Mouse (Mus musculus) right cerebral cortex, postnatal 36 days (tissue): ENCODE results near the gene Mgst2.

Source experiments
- DNase-seq, 2 experiments: peaks; one replicate each; pipeline ENCODE4 v3.0.0; 2022; ENCODE audit warnings: low spot score in 2 of 2, mixed read lengths in 1 of 2

The Mgst2 gene

GRCm38 (mm10) chr3:51654303-51655055 lies 5.7 kb upstream of the Mgst2 start:
- DNase-seq = no peak

- no peak for DNase-seq
Measured at GRCm38 (mm10) chr3:51659415-51659814, 745 bp upstream of the Mgst2 start.

DNA sequence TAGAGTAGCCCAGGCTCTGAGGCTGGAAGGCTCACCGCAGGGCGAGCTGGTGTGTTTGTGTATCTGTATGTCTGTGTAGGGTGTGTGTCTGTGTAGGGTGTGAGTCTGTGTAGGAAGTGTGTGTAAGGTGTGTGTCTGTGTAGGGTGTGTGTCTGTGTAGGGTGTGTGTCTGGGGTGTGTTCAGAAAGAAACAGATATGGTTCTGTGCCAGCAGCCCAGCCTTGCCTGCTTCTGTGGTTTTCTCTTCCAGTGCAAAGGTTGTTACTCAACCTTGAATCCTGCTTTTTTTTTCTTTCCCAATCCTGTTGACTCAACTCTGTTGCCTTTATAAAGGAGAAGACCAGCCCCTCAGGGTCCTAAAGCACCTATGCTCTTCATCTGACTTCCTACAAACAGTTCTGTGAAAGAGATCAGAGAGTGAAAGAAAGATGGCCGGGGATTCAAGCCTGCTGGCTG lies 689 bp downstream of the Mgst2 start:
- DNase-seq = no peak

DNA sequence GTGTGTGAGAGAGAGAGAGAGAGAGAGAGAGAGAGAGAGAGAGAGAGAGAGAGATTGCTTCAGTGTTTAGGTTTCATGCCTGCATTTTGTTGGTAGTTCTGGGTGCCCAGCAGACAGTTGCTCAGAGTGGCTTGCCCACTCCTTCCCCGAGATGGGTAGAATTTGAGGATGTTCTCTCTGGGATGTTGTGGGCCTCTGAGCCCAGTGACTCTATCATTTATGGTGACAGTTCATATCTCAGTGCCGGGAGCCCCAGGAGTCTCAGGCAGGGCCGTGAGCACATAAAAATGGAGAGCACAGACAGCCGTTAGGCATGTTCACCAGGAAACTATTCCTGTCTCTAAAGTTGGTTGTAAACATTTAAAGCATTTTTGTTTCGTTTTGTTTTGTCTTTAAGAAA lies 1.2 kb downstream of the Mgst2 start:
- DNase-seq = no peak

DNA sequence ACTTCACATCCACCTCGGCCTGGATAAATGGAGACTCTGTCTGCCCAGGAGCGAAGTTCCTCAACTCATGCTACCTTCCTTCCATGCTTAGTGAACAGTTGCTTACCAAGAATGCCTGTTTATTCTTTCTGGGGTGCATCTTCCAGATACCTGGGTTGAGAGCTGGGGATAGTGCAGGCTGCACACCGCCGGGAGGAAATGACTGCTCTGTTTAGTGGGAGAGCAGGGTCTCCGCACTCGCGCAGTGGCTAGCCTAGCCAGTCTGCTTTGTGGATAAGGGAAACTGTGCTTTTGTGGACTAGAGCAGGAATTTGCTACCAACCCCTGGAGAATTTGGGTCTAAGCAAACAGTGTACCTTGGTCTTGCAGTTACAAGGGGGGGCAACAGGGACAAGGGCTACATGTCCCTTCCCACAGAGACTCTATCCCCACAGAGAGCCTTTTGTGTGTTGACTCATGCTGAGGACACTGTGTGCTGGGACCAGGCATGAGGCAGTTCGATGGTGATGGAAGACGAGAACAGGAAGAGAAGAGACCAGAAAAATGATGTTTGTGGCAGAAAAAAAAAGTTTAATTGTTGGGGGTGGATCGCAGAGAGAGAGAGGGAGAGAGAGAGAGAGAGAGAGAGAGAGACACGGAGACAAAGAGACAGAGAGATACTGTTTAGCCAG lies 1.9 kb downstream of the Mgst2 start:
- no peak for DNase-seq

- DNase-seq = no peak
Measured at GRCm38 (mm10) chr3:51662557-51662956, 2.4 kb downstream of the Mgst2 start.

DNA sequence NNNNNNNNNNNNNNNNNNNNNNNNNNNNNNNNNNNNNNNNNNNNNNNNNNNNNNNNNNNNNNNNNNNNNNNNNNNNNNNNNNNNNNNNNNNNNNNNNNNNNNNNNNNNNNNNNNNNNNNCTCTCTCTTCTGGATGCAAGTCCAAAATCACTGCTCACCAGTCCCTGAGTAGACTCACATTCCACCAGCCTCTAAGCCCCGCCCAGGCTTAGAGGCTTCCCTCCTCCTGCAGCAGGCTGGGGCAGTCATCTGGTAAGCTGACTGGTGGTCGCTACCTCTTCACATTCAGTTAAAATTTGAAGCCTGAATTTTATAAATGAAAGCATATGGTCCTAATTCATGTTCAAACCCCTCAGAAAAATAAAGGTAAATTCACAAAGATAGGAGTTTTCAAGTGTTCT lies 8.4 kb downstream of the Mgst2 start:
- no peak for DNase-seq

DNA sequence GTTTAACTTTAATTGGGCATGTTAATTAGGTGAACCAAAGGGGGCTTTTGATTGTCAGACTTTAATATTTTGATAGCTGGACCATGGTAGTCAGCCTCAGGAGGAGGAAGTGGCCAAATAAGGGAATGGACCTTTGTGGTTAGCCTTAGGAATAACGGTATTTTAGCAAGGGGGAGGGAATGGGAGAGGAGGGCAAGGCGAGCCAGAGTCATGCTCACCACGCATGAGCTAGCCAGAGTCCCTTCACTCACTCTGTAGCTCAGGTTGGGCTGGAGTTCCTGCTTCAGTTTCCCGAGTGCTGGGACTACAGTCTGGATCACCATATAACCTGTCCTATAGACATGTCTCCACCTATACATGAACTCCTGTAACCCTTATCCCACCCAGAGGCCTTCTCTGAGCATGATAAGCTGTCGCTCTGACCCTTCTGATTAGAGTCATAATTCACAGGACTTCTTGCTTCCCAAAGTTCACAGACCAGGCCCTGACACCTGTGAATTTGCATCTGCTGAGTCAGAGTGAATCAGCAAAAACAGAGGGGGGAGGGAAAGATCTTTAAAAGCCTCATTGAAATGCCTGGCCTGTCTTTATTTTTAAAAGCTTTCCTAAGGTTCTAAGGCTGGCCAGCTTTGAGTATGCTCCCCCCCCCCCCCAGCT lies 10.4 kb downstream of the Mgst2 start:
- no peak for DNase-seq

DNA sequence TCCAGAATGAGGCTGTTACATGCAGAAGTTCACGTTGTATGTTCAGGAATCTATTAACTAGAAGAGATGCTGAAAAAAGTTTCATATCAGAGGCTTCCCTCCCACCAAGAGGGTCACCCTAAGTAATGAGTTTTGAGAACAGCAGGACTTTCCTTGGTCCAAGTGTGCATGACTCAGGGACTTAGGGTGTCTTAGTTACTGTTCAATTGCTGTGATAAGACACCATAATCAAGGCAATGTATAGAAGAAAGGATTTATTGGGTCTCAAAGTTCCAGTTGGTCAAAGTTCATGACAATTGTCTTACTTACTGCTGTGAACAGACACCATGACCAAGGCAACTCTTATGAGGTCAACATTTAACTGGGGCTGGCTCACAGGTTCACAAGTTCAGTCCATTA lies 10.9 kb downstream of the Mgst2 start:
- no peak for DNase-seq

GRCm38 (mm10) chr3:51672631-51673030 lies 12.5 kb downstream of the Mgst2 start:
- DNase-seq = no peak

- DNase-seq = peak in 1 of 2 experiments; percentile 7
Measured at GRCm38 (mm10) chr3:51673408-51674086, 13.4 kb downstream of the Mgst2 start.

DNA sequence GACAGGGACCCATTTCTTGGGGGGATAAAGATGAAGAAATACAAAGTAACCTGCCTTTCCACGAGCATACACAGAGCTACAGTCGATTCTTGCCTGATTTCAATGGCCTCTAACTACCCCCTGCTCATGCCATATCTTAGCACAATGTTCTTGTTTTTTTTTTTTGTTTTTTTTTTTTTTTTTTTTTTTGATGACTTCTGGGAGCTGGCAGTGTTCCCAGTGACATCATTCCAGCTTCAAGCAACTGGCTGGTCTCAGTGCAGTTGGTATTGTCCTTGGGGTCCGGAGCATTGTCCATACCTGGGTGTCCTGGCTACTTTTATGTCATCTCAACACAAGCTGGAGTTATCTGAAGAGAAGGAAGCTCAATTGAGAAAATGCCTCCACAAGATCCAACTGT lies 14.8 kb downstream of the Mgst2 start:
- DNase-seq = no peak

GRCm38 (mm10) chr3:51685539-51685938 lies 25.4 kb downstream of the Mgst2 start:
- DNase-seq = no peak

DNA sequence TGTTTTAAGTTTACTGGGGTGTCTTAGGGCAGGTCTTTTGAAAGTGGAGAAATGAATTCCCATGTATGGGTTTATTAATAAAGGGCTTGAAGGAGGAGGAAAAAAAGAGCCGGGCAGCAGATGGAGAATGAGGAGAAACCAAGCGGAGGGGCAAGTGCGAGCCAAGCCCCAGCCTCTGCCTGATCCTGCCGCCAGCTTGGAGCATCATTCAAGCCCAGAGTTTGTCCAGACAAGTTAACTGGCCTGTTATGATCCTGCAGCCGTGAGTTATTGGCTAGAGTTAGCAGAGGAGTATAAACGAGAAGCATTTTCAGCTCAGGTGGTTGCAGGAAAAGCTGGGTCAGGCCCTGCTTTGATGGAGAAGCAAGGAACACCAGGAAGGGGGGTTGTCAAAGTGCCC lies 26.2 kb downstream of the Mgst2 start:
- DNase-seq = no peak

- DNase-seq = no peak
Measured at GRCm38 (mm10) chr3:51686791-51687190, 26.6 kb downstream of the Mgst2 start.

DNA sequence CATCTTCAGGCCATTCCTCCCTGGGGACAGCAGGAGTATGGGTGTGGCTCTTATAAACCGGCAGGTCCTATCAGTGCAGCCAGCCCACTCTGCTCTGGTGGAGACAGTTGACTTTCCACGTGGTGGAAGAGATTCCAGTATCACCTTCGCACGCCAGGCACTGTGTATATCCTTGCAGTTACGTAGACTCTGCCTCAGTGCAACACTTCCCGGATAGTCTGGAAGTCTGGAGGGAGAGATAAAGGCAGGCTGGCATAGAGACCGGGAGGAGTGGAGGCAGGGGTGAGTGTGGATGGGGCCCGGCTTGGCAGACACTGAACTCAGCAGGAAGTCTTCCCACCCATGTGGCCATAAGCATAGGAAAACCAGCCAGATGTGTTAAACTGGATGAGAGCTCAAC lies 28.6 kb downstream of the Mgst2 start:
- DNase-seq = no peak

DNA sequence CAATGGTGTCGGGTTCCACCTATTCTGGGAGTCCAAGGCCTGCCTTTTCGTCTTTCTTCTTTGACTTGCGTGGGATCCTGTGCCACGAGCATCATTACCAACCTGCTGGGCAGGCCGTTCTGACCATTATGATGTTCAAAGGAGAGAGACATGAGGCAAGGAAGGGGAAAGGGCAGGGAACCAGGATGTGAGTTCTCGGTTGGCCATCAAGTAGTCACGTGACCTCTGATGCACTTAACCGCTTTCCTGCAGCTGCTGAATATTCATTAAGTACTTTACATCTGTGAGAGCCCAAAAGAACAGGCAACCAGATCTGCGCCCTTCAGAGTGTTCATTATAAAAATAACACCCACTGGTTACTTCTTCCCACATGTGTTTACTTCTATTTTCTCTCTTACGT lies 33.0 kb downstream of the Mgst2 start:
- DNase-seq = no peak

DNA sequence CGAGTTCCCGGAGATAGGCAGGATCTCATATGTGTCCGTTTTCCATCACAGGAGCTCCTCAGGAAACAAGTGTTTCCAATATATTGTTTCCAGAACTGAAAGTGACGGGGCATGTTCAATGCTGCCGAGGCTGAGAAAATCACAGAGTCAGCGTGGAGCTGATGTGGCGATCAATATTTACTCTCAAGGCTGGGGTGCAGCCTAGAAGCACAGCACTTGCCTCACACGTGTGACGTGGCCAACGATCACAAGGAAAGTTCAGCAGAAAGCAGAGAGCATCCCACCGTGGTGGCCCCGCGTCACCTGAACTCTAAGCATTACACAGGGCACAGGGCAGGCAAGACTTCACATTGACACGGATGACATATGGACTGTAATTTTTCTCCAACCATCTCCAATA lies 34.4 kb downstream of the Mgst2 start:
- no peak for DNase-seq

- DNase-seq = no peak
Measured at GRCm38 (mm10) chr3:51695713-51696112, 35.6 kb downstream of the Mgst2 start.

DNA sequence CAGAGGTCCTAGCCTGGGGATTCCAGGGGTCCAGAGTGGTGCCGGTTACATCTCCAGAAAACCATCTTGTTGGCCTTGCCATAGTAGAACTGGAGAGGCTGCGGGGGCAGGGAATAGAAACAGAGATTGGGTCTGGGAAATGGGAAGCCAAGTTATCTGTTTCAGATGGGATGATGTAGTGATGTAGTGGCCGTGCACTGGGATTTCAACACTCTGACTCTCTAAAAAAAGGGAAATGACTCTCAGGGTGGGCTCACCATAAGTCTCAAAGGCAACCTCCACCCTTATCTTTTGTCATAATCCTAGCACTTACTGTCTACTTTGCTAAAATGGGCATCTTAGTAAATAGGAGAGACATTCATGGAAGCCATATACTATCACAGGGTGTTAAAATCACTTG lies 37.8 kb downstream of the Mgst2 start:
- DNase-seq = no peak

GRCm38 (mm10) chr3:51700123-51700522 lies 40.0 kb downstream of the Mgst2 start:
- DNase-seq = no peak

GRCm38 (mm10) chr3:51700731-51701280 lies 40.6 kb downstream of the Mgst2 start:
- DNase-seq = peak in 1 of 2 experiments; percentile 24
